Mouse (Mus musculus): ENCODE measurements around the gene Colq. TPM values are rescaled to one million over a fixed set of nuclear protein-coding genes. Genes with fewer than 3 reads are reported as not detected.

Colq gene
- polyA plus RNA-seq, 1 experiment from 2014 or later: 0.06 TPM

Other genes with a start within 250 kb of the Colq start
- 37.7 and 39.1 TPM in 2 replicates for gene Sh3bp5, start 155.3 kb downstream of the Colq start, polyA plus RNA-seq (2016; fragmentation: Nextera tagmentation; extraction: Ambion mirVana)
- 21.6 and 22.8 TPM in 2 replicates for gene Eaf1, start 96.9 kb downstream of the Colq start, polyA plus RNA-seq (2016; fragmentation: Nextera tagmentation; extraction: Ambion mirVana)
- gene Mettl6, start 96.3 kb downstream of the Colq start, polyA plus RNA-seq (2016; fragmentation: Nextera tagmentation; extraction: Ambion mirVana): 73.5 and 78.9 TPM in 2 replicates
- 1.1 TPM in 1 of 2 replicates, not detected in the other for gene Gm49387, start 49.5 kb upstream of the Colq start, polyA plus RNA-seq (2016; fragmentation: Nextera tagmentation; extraction: Ambion mirVana)
- gene Btd, start 49.7 kb upstream of the Colq start, polyA plus RNA-seq (2016; fragmentation: Nextera tagmentation; extraction: Ambion mirVana): 13.9 and 15.2 TPM in 2 replicates
- gene Hacl1, start 49.9 kb upstream of the Colq start, polyA plus RNA-seq (2016; fragmentation: Nextera tagmentation; extraction: Ambion mirVana): 6.9 and 8.9 TPM in 2 replicates
- 16.4 and 16.7 TPM in 2 replicates for gene Ankrd28, start 239.3 kb upstream of the Colq start, polyA plus RNA-seq (2016; fragmentation: Nextera tagmentation; extraction: Ambion mirVana)

All from forebrain, embryonic 12.5 days (tissue).